Mouse (Mus musculus): Measurements from ENCODE around the gene Secisbp2l.

Gene Secisbp2l

DNA sequence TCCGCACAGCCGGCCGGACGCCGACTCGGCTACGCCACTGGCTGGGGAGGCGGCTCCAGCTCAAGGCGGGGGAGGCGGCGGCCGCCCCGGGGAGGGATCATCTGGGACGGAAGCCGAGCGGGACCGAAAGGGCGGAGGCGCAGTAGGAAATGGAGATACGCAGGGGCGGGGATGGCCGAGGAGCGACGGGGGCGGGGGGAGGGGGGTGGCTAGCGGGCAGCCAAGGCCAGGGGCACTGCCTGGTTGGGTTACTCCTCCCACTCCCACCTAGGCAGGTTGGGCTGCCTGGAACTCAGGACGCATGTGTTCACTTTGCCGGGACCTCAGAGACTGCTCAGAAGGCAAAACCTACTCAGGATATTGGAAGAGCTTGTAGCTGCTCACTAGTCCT, at the start of gene Secisbp2l:
Gene Secisbp2l (minus strand): TSS at position 152 of the 391 bp plus-strand sequence.
- peak; percentile 91 for DNase-seq

DNA sequence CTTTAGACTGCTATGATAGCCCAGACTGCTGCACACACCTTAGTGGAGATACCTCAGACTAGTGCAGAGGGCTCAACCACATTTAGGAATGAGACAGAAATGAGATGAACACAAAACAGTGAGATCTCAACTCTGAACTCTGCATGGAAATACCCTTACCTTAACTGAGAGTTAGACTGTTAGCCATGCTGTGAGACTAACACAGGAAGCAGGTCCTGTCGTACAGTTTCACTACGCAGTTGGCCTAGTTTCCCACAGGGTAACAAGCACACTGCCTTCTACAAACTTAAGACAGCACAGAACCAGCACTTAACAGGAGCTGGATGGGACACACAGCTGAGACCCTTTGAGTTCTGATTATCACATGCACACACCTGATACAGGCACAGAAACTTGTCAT, 47.3 kb upstream of the Secisbp2l start:
- no peak for DNase-seq

GRCm38 (mm10) chr2:125827898-125828297, 45.2 kb upstream of the Secisbp2l start:
- DNase-seq: no peak

GRCm38 (mm10) chr2:125826201-125826600, 43.5 kb upstream of the Secisbp2l start:
- no peak for DNase-seq

GRCm38 (mm10) chr2:125820397-125820796, 37.7 kb upstream of the Secisbp2l start:
- no peak for DNase-seq

GRCm38 (mm10) chr2:125813972-125814595, 31.4 kb upstream of the Secisbp2l start:
- DNase-seq: no peak

DNA sequence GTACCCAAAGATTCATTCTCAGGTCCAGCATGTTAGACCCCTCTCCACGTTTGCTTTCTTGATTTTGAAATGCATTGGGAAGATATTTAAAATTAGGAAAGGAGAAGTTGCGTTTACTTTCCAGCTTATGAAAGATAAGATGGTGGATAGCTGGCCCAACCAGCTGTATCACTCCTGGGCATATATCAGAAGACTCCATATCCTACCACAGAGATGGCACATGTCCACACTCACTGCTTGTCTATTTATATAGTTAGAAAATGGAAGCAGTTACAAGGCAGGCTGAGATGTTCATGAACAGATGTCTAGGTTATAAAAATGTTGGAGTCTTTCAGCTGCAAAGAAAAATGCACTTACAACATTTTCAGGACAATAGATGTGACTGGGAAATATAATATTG, 28.7 kb upstream of the Secisbp2l start:
- no peak for DNase-seq

GRCm38 (mm10) chr2:125809551-125809950, 26.9 kb upstream of the Secisbp2l start:
- no peak for DNase-seq

GRCm38 (mm10) chr2:125805826-125806225, 23.2 kb upstream of the Secisbp2l start:
- DNase-seq: no peak

- DNase-seq: no peak
Measured at GRCm38 (mm10) chr2:125801947-125802346, 19.3 kb upstream of the Secisbp2l start.

- no peak for DNase-seq
Measured at GRCm38 (mm10) chr2:125801038-125801437, 18.4 kb upstream of the Secisbp2l start.

- no peak for DNase-seq
Measured at GRCm38 (mm10) chr2:125800428-125800827, 17.8 kb upstream of the Secisbp2l start.

DNA sequence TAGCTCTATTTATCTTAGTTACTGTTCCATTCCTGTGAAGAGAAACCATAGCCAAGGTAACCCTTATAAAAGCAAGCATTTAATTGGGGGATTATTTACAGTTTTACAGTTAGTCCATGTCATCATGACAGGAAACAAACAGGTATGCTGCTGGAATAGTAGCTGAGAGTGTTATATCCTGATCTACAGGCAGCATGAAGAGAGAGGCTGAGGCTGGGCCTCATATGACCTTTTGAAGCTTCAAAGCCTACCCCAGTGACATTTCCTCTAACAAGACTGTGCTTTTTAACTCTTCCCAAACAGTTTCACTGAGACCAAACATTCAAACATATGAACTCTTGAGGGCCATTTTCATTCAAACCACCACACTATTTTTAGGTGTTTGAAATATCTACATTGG, 15.2 kb upstream of the Secisbp2l start:
- DNase-seq: no peak

DNA sequence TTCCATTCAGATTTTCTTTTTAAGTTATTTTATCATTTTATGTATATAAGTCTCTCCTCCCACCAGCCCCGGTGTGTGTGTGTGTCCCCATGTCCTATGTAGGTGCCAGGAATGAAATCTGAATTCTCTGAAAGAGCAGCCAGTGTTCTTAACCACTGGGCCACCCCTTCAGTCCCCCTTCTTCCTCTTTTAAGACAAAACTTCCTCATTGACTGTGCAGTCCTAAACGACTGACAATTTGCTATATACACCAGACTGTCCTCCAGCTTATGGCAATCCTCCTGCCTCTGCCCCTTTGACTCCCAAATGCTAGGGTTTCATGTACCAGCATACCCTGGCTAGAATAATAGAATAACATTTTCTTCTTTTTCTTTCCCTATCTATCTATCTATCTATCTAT, 12.4 kb upstream of the Secisbp2l start:
- no peak for DNase-seq

DNA sequence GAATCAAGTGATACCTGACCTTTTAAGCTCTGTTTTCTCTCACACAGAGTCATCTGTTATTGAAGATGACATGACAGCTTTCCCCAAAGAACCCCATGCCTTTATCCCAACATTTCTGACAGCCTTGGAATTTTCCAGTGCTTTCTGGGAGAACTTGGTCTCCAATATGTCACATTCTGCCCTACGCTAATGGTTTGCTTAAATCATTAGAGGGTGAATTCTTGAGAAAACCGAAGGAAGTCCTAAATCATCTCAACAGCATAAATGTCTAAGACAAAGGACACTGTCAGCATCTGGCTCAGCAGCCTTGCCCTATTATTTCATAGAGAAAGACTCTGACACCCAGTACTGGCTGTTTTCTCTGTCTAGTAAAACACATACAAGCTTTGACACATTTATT, 11.5 kb upstream of the Secisbp2l start:
- DNase-seq: no peak

GRCm38 (mm10) chr2:125792879-125793261, 10.2 kb upstream of the Secisbp2l start:
- DNase-seq: no peak

- peak; percentile 35 for DNase-seq
Measured at GRCm38 (mm10) chr2:125792144-125792878, 9.6 kb upstream of the Secisbp2l start.

- peak; percentile 44 for DNase-seq
Measured at GRCm38 (mm10) chr2:125791485-125791885, 8.8 kb upstream of the Secisbp2l start.

- DNase-seq: no peak
Measured at GRCm38 (mm10) chr2:125790242-125790641, 7.6 kb upstream of the Secisbp2l start.

- no peak for DNase-seq
Measured at GRCm38 (mm10) chr2:125789265-125789664, 6.6 kb upstream of the Secisbp2l start.

GRCm38 (mm10) chr2:125788785-125789184, 6.1 kb upstream of the Secisbp2l start:
- DNase-seq: no peak

- no peak for DNase-seq
Measured at GRCm38 (mm10) chr2:125788351-125788750, 5.7 kb upstream of the Secisbp2l start.

DNA sequence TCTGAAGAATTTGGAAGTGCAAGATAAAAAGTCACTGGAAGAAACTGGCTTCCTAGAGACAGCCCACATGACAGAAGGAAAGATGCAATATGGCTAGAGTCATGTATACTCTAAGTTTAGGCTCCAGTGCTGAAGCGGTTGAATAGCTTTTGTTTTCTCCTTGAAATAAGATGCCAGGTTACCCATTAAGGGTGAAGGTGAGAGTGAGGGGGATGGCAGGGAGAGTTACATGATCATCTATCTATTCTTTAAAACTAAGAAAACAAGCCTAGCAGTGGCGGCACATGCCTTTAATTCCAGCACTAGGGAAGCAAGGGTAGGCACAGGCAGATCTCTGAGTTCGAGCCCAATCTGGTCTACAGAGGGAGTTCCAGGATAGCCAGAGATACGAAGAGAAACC, 2.4 kb upstream of the Secisbp2l start:
- DNase-seq: no peak

DNA sequence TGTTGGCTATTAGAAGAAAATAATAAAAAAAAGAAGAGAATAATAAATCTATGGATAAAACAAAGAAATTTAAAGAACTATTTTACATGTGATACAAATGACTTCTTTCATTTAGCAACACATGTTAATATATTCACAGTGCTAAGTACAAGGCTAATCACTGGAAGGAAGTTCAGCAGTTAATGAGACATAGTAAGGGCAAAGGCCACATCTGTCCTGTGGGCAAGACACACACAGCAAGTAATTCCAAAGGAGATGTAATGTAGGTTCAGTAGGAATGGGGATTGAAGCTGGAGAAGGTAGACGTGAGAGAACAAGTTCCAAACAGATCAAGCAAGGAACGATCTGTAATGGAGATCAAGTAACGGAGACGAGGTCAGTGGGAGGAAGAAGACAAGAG, 1.7 kb upstream of the Secisbp2l start:
- DNase-seq: no peak

DNA sequence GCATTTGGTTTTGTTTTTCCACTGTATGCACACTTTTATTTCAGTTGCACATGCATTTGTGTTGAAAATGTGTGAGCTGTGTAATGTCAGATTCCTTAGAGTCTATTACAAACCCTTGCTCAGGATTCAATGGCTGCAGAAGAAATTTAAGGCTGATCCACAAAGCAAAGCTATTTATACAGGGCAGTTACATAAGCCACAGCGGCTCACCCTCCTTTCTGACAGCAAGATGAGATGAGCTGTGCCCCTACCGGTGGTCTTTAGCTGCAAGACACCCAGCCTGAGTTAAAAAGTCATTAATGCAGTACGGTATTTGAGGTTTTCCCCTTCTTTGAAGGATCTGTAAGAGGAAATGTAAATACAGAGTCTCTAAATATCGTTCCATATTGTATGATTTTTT, 1.2 kb upstream of the Secisbp2l start:
- DNase-seq: peak; percentile 18
